ENCODE assay signal across 1 mouse cellular context in the genomic region with DNA sequence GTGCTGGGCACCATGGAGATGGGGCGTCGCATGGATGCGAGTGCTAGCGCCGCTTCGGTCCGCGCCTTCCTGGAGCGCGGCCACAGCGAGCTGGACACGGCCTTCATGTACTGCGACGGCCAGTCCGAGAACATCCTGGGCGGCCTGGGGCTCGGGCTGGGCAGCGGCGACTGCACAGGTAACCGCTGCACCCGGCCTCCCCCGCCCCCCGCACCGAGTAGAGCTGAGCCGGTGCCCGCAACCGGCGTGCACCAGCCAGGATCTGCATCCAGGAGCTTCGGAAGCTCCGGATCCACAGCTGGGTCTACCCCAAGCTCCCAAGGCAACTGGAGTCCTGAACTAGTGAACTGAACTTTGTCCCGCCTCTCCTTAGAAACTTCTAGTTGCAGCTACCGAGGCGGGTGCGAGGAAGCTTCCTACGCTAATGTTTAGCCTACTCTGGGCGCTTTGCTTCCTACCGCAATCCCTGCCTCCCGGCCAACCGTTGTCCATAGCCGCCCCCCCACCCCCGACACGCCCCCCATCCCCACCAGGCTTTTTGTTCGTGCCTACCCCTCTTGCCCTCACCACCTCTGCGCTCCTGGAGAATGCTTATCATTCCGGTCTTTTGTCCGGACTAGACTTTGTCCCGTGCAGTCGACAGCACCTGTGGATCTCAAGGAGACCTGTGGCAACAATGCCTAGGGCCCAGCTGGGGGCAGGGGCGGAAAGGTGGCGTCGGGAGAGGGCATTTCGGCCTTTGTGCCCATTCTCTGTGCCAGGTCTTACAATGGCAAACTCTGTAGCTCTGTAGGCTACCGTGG.
TF ChIP-seq lines count a peak whose summit lies in the region.

No protein-coding gene starts in this region.

TF ChIP-seq in myocyte, 11 proteins besides CTCF, POLR2A, EP300 and RAD21:
- TF ChIP-seq POLR2AphosphoS2 (IDR thresholded peaks at IDR 0.05; ENCODE audit: insufficient read length, low read depth) (no peak), TCF3 (IDR thresholded peaks at IDR 0.05; ENCODE audit: insufficient read length, low read depth) (no peak), TCF12 (IDR thresholded peaks at IDR 0.05; ENCODE audit: insufficient read depth, poor library complexity, severe bottlenecking) (no peak), CEBPB (IDR thresholded peaks at IDR 0.05; ENCODE audit: insufficient read depth, poor library complexity, severe bottlenecking) (no peak), E2F4 (IDR thresholded peaks at IDR 0.05; ENCODE audit: insufficient read depth) (no peak), MYOG (IDR thresholded peaks at IDR 0.05; ENCODE audit: control insufficient read depth in 1 of 3, insufficient read depth in 1 of 3, insufficient read length in 2 of 3, low read depth in 2 of 3) (no peak)
